In the genomic region with DNA sequence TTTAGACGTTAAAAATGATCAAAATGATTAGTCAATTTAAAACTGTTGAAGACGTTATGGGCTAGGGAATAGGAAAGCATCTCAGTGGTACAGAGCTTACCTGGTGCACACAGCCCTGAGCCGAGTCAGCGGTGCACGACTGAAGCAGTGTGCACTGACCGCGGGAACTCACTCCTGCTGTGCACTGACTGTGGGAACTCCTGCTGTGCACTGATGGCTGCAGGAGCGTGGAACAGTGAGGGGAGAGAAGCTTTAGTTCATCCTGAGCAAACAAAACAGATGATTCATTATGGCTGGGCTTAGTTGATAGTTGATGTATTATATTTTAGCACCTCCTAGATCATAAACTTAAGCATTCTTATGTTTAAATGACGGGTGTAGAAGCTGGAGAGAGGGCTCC, we compare ENCODE assay signal across 24 mouse cellular contexts. TPM values are rescaled to one million over a fixed set of nuclear protein-coding genes. Genes with fewer than 3 reads are reported as not detected.
A peak's percentile ranks its signal among the peaks of the same experiment; 100 is the strongest.
DNase-seq lines count a peak whose midpoint lies in the region; ATAC-seq and TF ChIP-seq lines count a peak whose summit lies in the region.
"Had no signal": no experiment of that assay in that cellular context is flagged by ENCODE, and none has a peak within 500 bp of the region (broad histone marks: within the 10 kb centered on the region; RNA-seq: fewer than 3 reads in every experiment).

No protein-coding gene starts in this region.

- POLR2A ChIA-PET in Patski (lab: Charles Lee), result no interaction called here

- no peaks in the 10 kb centered on the region for H3K4me1 ChIP-seq in midbrain, embryonic 13.5 days (replicated peaks)
- no peaks in the 10 kb centered on the region for H3K4me1 ChIP-seq in lung, adult 2 months (ENCODE audit: control insufficient read depth, insufficient read depth, low read length)
- H3K4me1 ChIP-seq: embryonic facial prominence, embryonic 10.5 days; embryonic facial prominence, embryonic 12.5 days; forebrain, embryonic 13.5 days; forebrain, embryonic 15.5 days had no signal

- H3K9me3 ChIP-seq in midbrain, embryonic 13.5 days, result no peaks in the 10 kb centered on the region
- H3K9me3 ChIP-seq: embryonic facial prominence, embryonic 10.5 days; embryonic facial prominence, embryonic 12.5 days; forebrain, embryonic 13.5 days; forebrain, embryonic 15.5 days; G1E had no signal

- H3K9ac ChIP-seq in midbrain, embryonic 13.5 days (replicated peaks), result no peak overlapping the region
- H3K9ac ChIP-seq: embryonic facial prominence, embryonic 12.5 days; forebrain, embryonic 13.5 days; forebrain, embryonic 15.5 days; forebrain, postnatal 0 days had no signal

- 32% methylated on average over 9 of the region's 9 CpGs for WGBS in midbrain, embryonic 13.5 days
- WGBS in lung, adult 2 months, result 70% methylated on average over 9 of the region's 9 CpGs

- no peaks in the 10 kb centered on the region for H3K27me3 ChIP-seq in Patski
- H3K27me3 ChIP-seq in midbrain, embryonic 13.5 days, result no peaks in the 10 kb centered on the region
- H3K27me3 ChIP-seq: CH12.LX; embryonic facial prominence, embryonic 12.5 days; forebrain, embryonic 13.5 days; forebrain, embryonic 15.5 days had no signal

- peak; percentile 57 for ATAC-seq in Patski
- no peak for ATAC-seq in midbrain, embryonic 13.5 days
- ATAC-seq: CD4-positive, CD25-positive, alpha-beta regulatory T cell, adult 4 months; forebrain, embryonic 13.5 days; forebrain, embryonic 15.5 days; forebrain, postnatal 0 days had no signal

- H3K27ac ChIP-seq in midbrain, embryonic 13.5 days, result no peak overlapping the region
- H3K27ac ChIP-seq: embryonic facial prominence, embryonic 10.5 days; embryonic facial prominence, embryonic 12.5 days; forebrain, embryonic 13.5 days; forebrain, embryonic 15.5 days had no signal

- H3K36me3 ChIP-seq in midbrain, embryonic 13.5 days, result peaks cover 5% of the 10 kb centered on the region; the same call in 1 of the 2 replicates

- no peak overlapping the region for H3K4me2 ChIP-seq in midbrain, embryonic 13.5 days (replicated peaks)
- H3K4me2 ChIP-seq: embryonic facial prominence, embryonic 12.5 days; forebrain, embryonic 13.5 days; forebrain, embryonic 15.5 days had no signal

- DNase-seq in A20 (ENCODE audit: low read depth, low spot score) (peak; percentile 22), ES-CJ7 (ENCODE audit: low read depth, low spot score) (peak; percentile 55), Patski (ENCODE audit: low read depth, low spot score) (peak; percentile 56), ZHBTc4 (ENCODE audit: low read depth, low spot score) (peak; percentile 66)
- no peak for DNase-seq in lung, postnatal 25 days (ENCODE audit: low spot score)
- DNase-seq in lung, adult 2 months, result no peak
- DNase-seq: adrenal gland, adult 2 months; adrenal gland, postnatal 10 days; adrenal gland, postnatal 25 days; B cell, adult 2 months; cerebellum, adult 11-12 months; cerebellum, adult 2 months; cerebellum, adult 9-10 months; cerebellum, postnatal 10 days; cerebellum, postnatal 25 days; forebrain, postnatal 0 days had no signal

- in situ Hi-C loops in Patski (cut with MboI; ENCODE audit: low pct_unique_long_range_greater_than_20kb), result no loop called here

- no peak overlapping the region for H3K4me3 ChIP-seq in midbrain, embryonic 13.5 days (replicated peaks)
- no peak overlapping the region for H3K4me3 ChIP-seq in lung, adult 2 months (replicated peaks; ENCODE audit: extremely low read depth, low read depth, low read length)
- H3K4me3 ChIP-seq: embryonic facial prominence, embryonic 10.5 days; embryonic facial prominence, embryonic 12.5 days; forebrain, embryonic 13.5 days; forebrain, embryonic 15.5 days had no signal

- CTCF ChIA-PET in Patski (lab: Charles Lee), result no interaction called here

- no peak for TF ChIP-seq CTCF in Patski (IDR thresholded peaks at IDR 0.05)
- TF ChIP-seq CTCF in lung, adult 2 months (IDR thresholded peaks at IDR 0.05; ENCODE audit: insufficient read depth, low read length), result no peak

- TF ChIP-seq POLR2A in lung, adult 2 months (IDR thresholded peaks at IDR 0.05; ENCODE audit: borderline replicate concordance, extremely low read depth, low read depth, low read length), result no peak

RNA-seq across cellular contexts. Expression of a gene that starts 38.9 kb away (rescaled TPM):
- polyA plus RNA-seq in Patski (2021), result 32.2 TPM
- 43.8 and 46.6 TPM in 2 replicates for polyA plus RNA-seq in midbrain, embryonic 13.5 days (2015; fragmentation: Nextera tagmentation; extraction: Ambion mirVana)
- 2.7 and 3.1 TPM in 2 replicates for polyA plus RNA-seq in lung, adult 2 months (2012; rRNA removed)

RNA-seq across cellular contexts. Expression of a gene that starts 39.3 kb away (rescaled TPM):
- polyA plus RNA-seq in Patski (2021), result 10.3 TPM
- polyA plus RNA-seq in midbrain, embryonic 13.5 days (2015; fragmentation: Nextera tagmentation; extraction: Ambion mirVana), result 8.5 and 9.0 TPM in 2 replicates
- 1.7 and 2.8 TPM in 2 replicates for polyA plus RNA-seq in lung, adult 2 months (2012; rRNA removed)

RNA-seq across cellular contexts. Expression of a gene that starts 43.1 kb away (rescaled TPM):
- polyA plus RNA-seq in Patski (2021), result 9.4 TPM
- polyA plus RNA-seq in midbrain, embryonic 13.5 days (2015; fragmentation: Nextera tagmentation; extraction: Ambion mirVana), result 9.4 and 10.3 TPM in 2 replicates
- polyA plus RNA-seq in lung, adult 2 months (2012; rRNA removed), result 3.2 and 6.2 TPM in 2 replicates

Comparison
In these comparisons a context has a peak if more than half of its experiments do, and no peak if none do; other contexts are left out.
1. DNase-seq: peak in A20 (single experiment), ES-CJ7 (single experiment), Patski (single experiment) and ZHBTc4 (single experiment); none in lung, postnatal 25 days (single experiment) and lung, adult 2 months (single experiment).